Mouse (Mus musculus) right cerebral cortex, postnatal 4 days (tissue): ENCODE results near the gene Lrrfip1.
A peak's percentile ranks its signal among the peaks of the same experiment; 100 is the strongest.

Experiments
- DNase-seq: peaks from one replicate; pipeline ENCODE4 v3.0.0-alpha.2; 2022

Gene Lrrfip1

DNA sequence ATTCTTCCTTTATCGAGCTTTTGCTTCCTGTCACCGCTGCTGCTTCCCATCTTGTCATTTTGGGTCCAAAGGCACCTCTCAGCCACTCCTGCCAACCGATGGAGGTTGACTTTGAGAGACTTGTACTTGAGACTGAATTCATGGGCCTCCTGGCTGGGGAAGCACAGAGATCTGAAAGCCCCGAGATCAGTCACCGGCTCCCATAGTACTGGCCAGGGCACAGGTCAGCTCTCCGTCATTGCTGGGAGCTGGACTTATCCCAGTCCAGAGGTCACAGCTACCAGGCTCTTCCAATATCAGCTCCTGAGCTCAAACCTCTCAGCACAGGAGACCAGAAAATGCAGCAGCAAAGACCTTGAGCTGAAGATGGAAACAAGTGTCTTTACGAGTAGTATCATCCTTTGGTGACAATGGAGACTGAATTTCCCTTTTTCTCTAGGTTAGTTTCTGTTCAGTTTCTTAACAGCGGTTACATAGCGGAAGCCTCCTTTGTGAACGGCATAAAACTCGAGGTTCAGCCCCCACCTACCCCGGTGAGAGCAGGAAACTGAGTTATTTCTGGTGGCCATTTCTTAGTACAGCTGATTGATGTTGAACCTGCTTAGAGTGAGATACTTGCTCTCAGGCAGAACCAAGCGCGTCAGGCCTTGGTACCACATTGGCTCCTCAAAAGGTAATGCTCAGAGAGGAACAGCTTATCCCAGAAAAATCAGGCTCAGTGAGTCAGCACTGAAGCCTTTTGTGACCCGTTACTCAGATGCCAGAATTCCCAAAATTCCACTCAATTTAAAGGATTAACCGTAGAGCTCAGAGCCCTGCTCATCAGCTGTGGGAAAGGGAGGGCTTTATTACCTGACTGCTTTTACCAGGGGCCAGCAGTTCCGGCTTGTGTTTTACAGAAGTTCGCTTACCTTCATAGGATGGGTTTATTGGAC, 59.0 kb downstream of the Lrrfip1 start:
- DNase-seq, result no peak

DNA sequence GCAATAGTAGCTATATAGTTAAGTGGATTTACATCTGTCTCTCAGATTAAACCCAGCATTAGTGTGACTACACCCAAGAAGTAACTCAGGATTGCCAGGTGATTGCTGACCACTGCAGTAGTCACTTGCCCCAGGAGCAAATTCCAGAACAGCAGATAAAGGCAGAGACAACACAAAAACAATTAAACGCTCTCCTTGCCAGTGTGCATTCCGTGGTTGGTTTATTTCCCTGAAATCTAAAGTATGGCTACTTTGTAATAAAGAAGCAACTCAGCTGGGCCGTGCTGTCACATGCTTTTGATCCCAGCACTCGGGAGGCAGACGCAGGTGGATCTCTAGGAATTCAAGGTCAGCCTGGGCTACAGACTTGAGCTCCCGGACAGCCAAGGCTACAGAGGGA, 59.7 kb downstream of the Lrrfip1 start:
- no peak for DNase-seq

DNA sequence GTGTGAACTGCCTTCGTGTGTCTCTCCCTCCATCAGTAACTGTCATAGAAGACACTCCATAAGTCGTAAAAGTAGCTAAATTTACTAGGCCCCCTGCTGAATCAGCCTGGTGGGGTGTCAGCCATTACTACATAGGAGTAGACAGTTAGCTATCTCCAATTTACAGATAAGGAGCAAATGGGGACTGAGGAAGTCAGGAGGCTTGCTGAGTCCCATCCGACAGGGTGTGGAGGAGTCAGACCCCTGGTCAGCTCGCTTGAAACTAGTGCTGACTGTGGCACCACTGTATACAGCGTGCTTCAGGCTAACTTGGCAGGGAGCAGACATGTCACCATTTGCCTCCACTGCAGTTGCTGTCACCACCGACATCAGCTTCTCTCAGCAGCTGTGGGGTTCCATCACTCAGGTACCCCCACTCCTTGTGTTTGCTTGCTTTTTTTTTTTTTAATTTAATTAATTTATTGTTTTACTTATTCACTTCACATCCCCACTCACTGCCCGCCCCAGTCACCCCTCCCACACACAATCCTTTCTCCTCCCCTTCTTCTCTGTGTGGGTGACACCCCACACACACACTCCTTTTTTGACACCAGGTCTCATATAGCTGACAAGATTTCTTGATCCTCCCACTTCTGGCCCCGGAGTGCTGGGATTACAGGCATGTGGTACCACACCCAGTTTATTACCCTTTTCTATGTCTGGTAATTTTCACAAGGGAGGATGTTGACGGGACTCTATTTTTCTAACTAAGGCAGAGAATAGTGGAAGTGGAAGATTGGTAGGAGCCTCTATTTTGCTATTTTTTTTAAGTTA, 61.5 kb downstream of the Lrrfip1 start:
- DNase-seq, result no peak

DNA sequence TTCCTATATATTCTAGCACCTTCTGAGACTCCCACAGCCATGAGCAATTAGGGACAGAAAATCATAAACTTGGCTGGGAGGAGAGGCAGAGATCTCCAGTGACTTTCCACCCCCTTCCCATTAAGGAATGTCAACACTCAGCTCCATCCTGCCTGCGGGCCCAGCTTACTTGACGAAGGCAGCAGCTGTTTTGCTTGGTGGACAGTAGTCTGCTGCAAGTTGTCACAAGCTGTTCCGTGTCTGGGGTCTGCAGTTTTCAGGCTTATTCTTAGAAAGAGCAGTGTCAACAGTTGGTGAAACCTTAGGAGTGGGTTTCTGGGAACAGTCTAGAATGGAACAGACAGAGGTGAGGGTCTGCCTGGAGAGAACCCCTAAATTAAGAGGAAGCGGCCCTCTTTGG, 62.6 kb downstream of the Lrrfip1 start:
- no peak for DNase-seq

DNA sequence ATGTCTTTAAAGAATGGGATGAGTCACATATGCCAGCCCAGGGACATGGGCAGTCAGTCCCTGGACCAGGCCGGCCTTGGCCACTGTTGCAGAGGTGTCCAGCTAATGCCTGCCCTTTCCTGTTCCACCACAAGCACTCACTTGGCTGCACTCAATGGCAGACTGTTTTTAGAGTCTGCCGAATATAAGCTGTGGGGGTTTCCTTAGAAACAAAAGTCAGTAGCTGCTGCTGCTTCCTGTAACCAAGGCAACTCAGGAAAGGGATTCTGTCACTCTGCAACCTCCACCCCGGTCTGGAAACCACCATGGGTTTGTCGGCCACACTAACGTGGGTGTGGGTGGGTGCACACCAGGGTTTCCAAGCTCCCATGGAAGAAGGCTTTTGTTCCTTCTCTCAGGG, 63.8 kb downstream of the Lrrfip1 start:
- peak; percentile 27 for DNase-seq

DNA sequence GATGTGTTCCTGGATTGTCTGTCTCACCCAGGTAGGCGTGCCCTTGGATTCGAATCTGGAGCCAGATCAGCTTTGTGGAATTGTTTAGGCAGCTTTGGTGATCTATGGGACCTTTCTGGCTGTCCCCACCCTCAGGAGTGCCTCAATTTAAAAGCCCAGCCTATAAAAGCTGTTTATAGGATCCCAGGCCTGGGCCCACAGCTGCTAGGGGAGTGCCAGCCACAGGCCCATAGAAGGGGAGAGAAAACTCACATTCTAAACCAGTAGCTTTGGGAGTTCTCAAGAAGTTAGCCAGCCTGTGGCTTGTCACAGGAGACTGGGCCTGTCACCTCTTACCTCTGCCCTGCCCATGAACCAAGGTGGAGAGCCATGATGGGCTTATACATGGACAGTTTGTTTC, 65.5 kb downstream of the Lrrfip1 start:
- DNase-seq, result no peak

DNA sequence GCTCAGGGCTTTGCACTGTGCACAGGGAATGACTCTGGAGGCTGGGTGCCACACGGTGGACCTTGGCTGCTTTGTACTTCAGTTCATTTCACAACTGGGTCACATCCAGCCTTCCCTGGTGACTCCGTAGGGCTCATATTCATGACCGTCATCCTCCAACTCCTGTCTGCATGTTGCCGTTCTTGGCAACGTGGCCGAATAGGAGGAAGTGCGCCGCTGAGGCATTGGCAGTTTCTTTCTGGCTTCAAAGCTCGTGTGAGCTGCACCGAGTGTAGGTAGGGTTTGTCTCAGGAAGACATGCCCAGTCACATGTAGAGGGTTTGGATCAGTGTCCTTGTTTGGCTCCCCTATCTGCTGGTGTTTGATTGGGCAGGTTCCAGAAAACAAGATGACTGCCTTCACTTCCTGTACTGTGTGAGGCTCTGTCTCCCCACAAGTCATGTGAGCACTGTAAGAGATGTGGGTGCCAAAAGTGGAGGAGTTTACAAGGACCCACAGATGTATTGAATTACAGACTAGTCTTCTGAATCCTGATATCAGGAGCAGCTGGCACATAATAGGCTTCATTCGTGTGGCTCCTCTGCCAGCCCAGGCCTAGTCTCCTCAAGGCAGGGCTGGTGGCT, 66.5 kb downstream of the Lrrfip1 start:
- DNase-seq, result no peak

DNA sequence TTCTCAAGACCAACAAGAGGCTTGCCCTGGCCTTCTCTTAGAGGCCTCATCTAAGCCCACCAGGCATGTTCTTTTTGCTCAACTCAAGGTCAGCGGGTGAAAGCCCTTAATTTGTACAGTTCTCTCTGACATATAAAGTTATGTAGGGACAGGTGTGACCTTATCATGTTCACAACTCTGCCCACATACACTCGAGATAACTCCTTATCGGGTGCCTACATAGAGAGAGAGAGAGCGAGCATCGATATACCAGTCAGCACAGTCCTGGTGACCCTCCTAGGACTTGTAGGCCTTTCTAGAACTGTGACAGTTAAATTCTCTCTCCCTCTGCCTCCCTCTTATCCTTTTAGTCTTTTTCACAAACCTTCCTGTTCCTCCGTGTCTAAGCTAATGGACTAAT, 67.5 kb downstream of the Lrrfip1 start:
- DNase-seq, result no peak

DNA sequence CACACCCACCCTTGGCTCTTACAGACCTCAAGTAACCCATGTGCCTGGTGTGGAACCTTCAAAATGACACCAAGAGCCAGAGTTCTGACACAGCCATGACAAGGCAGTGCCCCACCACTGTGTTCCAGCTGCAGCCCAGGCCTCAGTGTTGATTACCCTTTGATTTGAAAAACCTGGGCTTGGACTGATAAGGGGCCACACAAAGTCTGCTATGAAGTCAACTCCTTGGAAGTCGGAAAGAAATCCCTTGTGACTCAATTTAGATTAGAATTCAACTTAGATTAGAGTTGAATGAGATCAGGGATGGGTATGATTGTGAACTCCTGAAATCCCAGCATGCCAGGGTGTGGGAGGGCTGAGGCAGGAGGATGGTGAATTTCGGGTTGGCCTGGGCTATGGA, 68.1 kb downstream of the Lrrfip1 start:
- no peak for DNase-seq

DNA sequence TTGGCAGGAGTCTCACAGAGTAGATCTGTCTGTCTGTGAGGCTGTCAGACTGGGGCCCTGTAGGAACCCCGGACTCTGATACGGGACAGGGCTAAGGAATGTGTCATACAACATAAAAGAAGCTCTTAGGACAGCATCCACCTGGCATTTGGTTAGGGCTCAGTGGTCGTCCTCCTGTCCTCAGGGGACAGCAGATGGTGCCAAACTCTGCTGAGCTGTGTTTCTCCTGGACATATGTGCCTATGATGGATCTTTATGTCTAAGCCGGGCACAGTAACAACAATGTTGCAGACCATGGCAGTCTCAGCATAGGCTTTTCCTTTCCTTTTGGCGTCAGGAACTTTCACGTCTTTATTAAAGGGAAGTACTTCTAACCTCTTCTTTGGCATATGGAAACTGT, 69.2 kb downstream of the Lrrfip1 start:
- DNase-seq, result no peak

DNA sequence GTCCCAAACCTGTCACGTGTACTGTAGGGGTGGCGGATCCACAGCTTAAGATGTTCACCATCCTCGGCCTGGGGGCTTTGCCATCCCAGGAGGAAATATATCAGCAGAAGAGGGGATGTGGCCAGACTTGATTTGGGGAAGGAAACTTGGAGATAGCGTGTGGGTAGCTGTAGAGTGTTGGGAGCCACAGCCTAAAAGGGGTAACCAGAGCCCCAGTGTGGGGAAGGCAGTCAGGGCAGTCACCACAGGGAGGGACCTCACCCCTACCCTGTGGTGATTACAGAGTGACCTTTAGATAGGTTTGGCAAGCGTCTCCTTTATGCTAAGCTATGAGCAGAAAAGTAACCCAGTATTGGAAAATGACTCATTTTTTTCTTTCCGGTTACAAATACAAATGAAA, 71.0 kb downstream of the Lrrfip1 start:
- DNase-seq, result no peak

DNA sequence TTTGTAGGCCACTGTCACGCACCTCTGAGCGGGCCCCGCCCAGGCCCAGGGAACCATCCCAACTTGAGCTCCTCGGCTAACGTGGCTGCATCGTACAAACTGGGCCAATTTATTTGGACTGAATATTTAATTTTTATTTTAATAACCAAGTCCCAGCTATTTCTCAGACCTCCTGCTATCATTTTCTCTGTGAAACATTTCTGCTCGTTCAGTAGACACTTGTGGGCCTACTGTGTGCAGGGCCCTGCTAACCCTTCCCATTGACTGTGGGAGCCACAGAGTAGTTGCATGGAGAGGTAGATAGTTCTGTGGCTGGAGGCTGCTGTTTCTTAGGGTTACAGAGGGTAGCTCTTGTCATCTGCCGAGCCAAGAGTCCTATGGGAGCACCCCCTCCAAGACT, 72.0 kb downstream of the Lrrfip1 start:
- no peak for DNase-seq

DNA sequence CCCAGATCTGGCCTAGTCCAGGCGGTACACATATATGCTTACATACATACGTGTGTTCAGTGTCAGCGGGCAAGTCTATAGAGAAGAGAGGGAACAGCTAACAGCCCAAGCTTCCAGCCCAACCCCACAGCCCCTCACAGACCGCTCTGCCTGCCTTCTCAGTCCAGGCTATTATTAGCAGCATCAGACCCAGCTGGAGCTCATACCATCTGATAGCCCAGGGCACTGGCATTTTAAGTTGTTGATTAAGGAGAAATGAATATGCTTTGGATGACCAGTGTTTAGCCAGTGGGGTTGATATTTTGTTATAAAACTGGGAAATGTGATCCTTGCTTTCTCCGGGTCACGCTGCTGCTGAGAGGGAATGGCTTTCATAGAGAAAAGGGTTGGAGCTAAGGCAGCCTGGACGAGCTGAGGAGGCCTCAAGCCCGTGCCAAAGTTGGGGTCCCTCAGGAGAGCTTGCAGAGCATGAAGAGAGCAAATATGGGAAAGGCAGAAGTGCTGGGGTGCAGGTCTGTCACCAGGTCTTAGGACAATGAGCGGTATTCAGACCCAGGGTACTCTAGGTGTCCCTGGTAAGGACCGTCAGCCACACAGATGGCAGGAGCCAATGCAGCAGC, 73.2 kb downstream of the Lrrfip1 start:
- DNase-seq, result no peak

DNA sequence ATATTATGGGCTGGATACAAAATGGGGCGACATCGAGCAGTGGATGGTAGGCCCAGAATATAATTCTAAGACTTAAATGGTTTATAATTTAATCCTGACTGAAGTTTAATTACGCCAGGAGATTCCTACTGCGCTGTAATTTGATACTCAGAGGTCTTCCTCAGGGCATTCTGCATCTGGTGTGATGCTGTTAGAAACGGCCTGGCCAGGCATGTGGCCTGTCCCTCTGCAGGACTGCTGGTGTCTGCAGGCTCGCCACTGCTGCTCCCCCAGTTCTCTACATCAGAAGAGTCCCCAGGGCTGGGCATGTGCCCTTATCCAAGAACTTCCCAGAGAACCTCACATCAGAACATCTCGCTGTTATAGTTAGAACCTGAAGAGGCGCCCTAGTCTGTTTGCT, 78.4 kb downstream of the Lrrfip1 start:
- no peak for DNase-seq

DNA sequence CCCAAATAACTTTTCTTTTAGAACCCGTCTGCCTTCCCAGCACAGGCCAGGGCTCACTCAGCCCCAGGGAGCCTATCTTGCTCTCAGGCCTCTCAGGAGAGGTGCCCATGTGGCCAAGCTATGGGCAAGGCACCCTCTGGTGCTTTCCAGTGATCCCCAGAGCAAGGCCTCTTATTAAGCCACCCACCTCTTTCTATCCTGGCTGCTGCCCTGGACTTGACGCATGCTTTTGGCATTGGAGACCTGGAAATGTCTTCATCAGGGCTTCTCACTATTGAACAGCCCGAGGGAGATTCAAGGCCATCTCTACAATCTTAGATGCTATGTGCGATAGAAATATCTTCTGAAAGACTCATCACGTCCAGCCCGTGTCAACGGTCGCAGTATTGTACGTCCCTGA, 78.9 kb downstream of the Lrrfip1 start:
- DNase-seq, result no peak

DNA sequence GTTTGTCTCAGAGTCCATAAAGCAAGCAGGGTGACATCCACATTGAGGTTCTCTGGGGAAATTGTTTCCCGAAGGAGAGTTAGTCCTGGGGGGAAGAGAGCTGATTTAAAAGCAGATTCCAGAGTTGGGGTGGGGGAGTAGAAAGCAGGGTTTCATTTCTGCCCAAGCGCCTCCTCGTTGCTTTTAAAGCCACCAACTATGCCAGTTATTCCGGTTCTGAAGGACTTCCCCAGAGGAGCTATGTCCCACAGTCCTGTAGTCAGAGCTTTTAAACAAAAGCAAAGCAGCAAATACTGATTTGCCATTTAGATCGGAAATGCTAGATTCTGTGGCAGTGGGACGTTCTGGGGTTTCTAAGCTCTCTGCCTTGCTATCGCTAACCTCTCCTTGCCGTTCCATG, 79.4 kb downstream of the Lrrfip1 start:
- no peak for DNase-seq

DNA sequence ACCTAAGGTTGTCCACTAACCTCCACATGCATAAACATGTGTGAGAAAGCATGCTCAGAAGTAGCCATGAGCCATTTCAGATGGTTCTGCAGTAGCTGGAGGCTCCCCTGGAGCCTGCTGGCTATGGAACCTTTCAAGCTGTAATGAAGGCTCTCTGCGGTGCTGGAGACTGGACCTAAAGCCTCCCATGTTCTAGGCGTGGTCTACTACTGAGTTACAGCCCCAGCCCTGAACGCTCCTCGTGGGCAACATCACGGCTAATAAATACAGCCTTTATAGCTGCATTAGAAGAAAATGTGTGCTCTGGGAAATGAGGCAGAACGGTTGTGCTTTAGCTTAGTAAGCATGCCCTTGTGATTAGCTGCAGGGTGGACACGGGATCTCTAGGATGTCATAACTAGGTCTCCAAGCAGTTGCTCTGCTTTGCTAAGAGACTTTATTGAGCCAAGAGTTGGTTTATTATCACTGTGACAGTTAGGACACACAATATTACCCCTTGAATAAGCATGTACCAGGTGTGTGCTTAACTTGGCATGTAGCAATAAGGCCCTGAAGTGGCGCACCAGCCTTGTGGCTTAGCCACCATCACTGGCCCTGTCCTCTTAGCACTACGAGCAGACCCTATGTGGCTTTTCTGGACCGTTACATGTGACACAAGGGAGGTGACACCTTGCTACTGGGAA, 81.3 kb downstream of the Lrrfip1 start:
- no peak for DNase-seq

DNA sequence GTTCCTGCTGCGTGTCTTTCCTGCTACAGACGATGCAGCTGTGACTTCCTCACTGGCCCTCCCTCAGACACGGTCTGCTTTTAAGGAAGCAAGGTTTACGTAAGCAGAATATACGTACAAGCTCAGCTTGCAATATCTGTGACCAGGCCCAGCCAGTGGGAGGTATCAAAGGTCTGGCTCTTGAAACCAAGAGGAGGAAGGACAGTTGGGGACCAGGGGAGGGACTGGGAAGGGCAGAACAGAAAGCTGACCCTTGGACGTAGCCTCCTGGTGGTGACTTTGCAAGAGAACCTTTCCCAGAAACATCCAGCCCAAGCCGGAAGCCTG, 81.8 kb downstream of the Lrrfip1 start:
- DNase-seq, result no peak

DNA sequence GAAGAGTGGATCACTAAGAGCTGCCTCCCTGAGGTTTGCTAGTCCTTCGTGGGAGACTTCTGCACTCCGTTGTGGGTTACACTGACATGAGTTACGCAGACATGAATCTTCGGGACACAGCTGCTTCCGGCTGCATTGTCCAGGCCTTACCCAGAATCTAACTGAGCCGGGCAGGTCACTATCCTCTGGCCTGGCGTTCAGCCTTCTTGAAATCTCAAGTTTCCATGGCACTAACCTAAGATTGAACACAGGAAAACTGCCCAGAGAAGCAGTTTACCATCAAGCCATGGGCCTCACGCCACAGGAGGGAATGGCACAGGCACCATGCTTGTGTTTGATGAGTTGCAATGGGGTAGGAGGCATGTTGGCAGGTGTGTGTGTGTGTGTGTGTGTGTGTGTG, 85.8 kb downstream of the Lrrfip1 start:
- no peak for DNase-seq

DNA sequence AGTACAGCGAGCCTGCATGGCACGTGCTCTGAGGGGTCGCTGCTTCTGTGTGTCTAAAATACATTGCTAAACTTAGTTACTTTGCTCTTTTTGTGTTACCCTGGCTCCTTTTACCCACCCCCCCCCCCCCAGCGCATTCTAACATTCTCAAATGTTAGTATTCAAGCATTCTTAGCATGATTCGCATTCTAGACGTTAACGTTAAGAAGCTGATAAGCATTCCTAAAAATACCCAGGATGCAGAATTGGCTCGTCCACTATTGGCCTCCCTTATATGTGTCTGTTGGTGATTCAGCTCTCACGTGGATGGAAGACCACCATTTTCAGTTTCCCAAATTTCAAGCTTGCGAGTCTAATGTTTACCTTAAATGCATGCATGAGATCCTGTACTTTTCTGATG, 86.5 kb downstream of the Lrrfip1 start:
- DNase-seq, result no peak

DNA sequence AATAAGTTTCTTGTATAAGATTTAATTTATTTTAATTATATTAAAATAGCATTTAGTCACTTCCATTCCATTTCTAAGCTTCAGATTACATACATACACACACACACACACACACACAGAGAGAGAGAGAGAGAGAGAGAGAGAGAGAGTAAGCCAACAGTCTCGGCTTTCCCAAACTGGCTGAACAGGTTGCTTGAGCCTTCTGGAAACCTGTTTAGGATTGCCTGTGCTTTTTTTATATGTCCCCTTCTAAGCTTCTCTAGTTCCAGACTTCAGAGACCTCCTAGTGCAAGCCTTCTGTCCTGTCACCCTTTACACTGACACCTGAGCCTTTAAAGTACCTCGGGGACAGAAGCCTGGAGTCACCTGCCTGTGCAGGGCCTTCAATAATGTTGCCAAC, 87.1 kb downstream of the Lrrfip1 start:
- DNase-seq, result no peak

DNA sequence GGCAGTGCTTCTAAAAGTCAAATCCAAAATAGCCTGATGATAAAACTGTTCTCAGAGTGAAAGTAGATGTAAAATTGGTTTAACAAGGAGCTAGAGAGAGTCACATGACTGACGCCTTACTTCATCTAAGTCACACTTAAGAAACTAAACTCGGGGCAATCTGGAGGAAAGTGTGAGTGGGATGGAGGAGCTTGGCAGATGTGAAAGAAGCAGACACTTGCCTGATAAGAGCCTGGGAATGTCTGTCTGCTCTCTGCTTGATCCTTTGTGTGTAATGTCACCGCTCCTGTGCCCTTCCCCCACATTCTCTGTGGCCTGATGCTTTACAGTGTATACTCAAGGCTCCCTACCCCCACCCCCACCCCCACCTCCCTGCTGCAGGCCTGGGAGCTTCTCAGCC, 87.8 kb downstream of the Lrrfip1 start:
- no peak for DNase-seq

DNA sequence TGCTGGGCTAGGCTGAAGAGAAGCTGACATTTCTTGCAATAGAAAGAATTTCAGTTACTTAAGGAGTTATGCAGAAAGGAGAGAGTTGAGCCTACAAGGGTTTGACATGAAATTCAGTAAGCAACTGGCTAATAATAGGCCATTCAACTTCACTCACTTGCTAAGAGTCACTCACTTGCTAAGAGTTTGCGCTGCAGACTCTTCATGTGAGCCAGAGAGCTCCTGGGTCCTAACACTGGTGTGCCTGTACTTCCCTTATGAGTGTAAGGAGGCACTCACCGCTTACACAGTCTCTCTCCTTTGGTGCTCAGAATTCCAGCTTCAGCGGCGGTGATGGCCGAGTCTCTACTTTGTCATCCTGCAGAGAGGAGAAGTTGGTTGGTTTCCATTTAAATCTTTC, 88.2 kb downstream of the Lrrfip1 start:
- no peak for DNase-seq
